Mouse (Mus musculus): ENCODE data around the gene Cdc42ep1. TPM values are rescaled to one million over a fixed set of nuclear protein-coding genes. Genes with fewer than 3 reads are reported as not detected.

Gene Cdc42ep1
- polyA plus RNA-seq, 2 experiments: 24.3 to 25.2 TPM

DNA sequence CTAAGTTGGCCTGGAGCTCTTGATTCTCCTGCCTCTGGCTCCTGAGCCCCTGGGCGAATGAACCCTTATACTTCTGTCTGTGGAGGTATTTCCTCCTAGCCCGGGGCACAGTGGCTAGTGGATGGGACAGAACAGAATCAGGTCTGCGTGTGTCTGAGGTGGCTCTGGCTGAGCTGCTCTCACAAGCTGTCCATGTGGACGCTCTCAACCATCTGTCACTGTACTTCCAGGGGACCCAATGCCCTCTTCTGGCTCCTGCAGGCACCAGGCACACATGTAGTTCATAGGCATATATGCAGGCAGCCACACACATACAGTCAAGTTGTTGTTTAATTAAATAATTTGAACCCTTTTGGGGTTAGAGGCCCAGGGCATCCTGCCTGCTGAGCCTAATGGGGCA is 16.9 kb downstream of the Cdc42ep1 start:
- 71% methylated on average over 4 of the region's 4 CpGs for WGBS
- no peak overlapping the region for H3K27ac ChIP-seq (replicated peaks; ENCODE audit: low read depth, low read length)
- no peak for DNase-seq (ENCODE audit: low spot score)
- peaks cover 9% of the 10 kb centered on the region; the same call in 1 of the 2 replicates for H3K4me1 ChIP-seq (ENCODE audit: control insufficient read depth, insufficient read depth, low read length)
- no peak for TF ChIP-seq POLR2A (IDR thresholded peaks at IDR 0.05; ENCODE audit: borderline replicate concordance, extremely low read depth, insufficient read depth, insufficient read length)
- H3K9ac ChIP-seq (ENCODE audit: low read depth, low read length, severe bottlenecking): no peak overlapping the region
- H3K4me2 ChIP-seq (replicated peaks; ENCODE audit: low read depth, low read length, severe bottlenecking): no peak overlapping the region
- H3K4me3 ChIP-seq (replicated peaks; ENCODE audit: low read length): no peak overlapping the region
- ATAC-seq (ENCODE audit: low FRiP score, low read depth): no peak
- no peaks in the 10 kb centered on the region for H3K36me3 ChIP-seq (ENCODE audit: control insufficient read depth, insufficient read depth, low read length)
- H3K27me3 ChIP-seq (ENCODE audit: control insufficient read depth, insufficient read depth, low read length): no peaks in the 10 kb centered on the region
- no peaks in the 10 kb centered on the region for H3K9me3 ChIP-seq (ENCODE audit: control insufficient read depth, low read length)

DNA sequence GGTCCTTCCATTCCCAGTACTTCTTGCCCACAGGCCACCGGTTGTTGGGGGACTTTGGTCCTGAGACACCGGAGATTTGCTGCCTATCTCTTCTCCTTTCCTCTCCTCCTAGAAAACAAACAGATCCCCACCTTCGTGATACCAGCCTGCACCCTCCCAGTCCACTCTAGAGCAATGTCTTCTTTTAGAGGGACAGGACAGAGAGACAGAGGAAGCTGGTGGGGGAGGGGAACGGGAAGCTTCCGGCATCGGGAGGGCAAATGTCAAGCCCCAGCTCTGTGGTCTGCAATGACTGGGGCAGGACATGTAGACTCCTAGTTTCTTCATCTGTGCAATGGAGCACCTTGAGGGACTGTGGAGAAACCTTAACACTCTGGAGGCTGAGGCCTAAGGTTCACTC is 17.3 kb downstream of the Cdc42ep1 start:
- DNase-seq (ENCODE audit: low spot score) (no peak), ATAC-seq (ENCODE audit: low FRiP score, low read depth) (no peak)
- 71% methylated on average over 6 of the region's 6 CpGs for WGBS
- Histone ChIP-seq H3K36me3 (ENCODE audit: control insufficient read depth, insufficient read depth, low read length) (no peaks in the 10 kb centered on the region), H3K27ac (replicated peaks; ENCODE audit: low read depth, low read length) (no peak overlapping the region), H3K9ac (ENCODE audit: low read depth, low read length, severe bottlenecking) (no peak overlapping the region), H3K4me2 (replicated peaks; ENCODE audit: low read depth, low read length, severe bottlenecking) (no peak overlapping the region), H3K4me1 (ENCODE audit: control insufficient read depth, insufficient read depth, low read length) (peaks cover 9% of the 10 kb centered on the region; the same call in 1 of the 2 replicates), H3K4me3 (replicated peaks; ENCODE audit: low read length) (no peak overlapping the region), H3K27me3 (ENCODE audit: control insufficient read depth, insufficient read depth, low read length) (no peaks in the 10 kb centered on the region), H3K9me3 (ENCODE audit: control insufficient read depth, low read length) (no peaks in the 10 kb centered on the region)
- TF ChIP-seq POLR2A (IDR thresholded peaks at IDR 0.05; ENCODE audit: borderline replicate concordance, extremely low read depth, insufficient read depth, insufficient read length): no peak

DNA sequence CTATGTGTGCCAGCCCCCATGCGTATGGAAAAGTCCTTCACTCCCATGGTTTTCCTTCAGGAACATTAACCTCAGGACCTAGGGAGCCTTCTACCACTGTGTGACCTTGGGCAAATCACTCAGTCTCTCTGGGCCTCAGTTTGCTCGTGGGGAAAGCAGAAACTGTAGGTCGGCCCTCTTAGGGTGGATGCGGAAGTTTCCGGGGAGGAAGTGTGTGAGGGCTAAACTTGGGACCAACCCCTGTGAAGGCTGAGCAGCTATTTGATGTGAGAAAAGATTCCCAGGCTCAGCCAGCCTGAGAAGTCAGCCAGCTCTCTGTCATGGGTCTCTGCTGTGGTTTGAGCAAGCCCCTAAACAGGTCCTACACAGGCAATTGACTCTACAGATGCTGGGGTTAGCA is 19.9 kb downstream of the Cdc42ep1 start:
- TF ChIP-seq POLR2A (IDR thresholded peaks at IDR 0.05; ENCODE audit: borderline replicate concordance, extremely low read depth, insufficient read depth, insufficient read length): no peak
- Histone ChIP-seq H3K4me3 (replicated peaks; ENCODE audit: low read length) (no peak overlapping the region), H3K9me3 (ENCODE audit: control insufficient read depth, low read length) (no peaks in the 10 kb centered on the region), H3K4me2 (replicated peaks; ENCODE audit: low read depth, low read length, severe bottlenecking) (no peak overlapping the region), H3K9ac (ENCODE audit: low read depth, low read length, severe bottlenecking) (no peak overlapping the region), H3K4me1 (ENCODE audit: control insufficient read depth, insufficient read depth, low read length) (peaks cover 9% of the 10 kb centered on the region; the same call in 1 of the 2 replicates), H3K27me3 (ENCODE audit: control insufficient read depth, insufficient read depth, low read length) (no peaks in the 10 kb centered on the region), H3K36me3 (ENCODE audit: control insufficient read depth, insufficient read depth, low read length) (no peaks in the 10 kb centered on the region), H3K27ac (replicated peaks; ENCODE audit: low read depth, low read length) (no peak overlapping the region)
- no peak for ATAC-seq (ENCODE audit: low FRiP score, low read depth)
- WGBS: 88% methylated on average over 5 of the region's 5 CpGs
- no peak for DNase-seq (ENCODE audit: low spot score)

DNA sequence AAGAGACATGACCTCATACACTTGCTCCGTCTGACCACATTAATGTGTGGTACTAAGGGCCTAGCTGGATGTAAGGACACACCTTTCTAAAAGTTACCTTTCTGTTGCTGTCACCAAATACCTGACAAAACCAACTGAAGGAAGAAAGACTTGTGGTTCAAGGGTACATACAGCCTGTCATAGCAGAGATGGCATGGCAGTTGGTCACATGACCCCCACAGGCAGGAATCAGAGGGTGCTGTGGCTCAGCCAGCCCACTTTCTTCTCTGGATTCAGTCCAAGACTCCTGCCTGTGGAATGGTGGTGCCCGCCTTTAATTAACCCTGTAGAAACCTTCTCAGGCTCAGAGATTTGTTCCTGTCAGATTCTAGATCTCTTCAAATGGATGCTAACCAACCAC is 20.7 kb downstream of the Cdc42ep1 start:
- WGBS: 51% methylated on average over 2 of the region's 2 CpGs

DNA sequence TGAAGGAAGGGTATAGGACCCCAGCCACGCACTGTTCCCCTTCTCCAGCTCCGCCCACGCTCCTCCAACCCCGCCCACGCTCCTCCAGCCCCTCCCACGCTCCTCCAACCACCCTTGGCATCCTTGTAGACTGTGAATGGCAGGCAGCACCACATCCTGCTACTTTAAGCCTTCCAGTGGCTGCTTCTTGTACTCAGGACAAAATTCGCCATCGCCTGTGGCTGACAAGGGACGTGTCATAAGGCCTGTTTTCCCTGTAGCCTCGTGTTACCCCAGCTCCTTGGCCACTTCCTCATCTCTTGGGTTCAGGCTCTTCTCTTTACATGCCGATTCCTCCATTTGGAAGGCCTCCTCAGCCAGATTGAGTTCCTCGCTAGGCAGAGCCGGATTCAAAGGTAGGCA is 21.4 kb downstream of the Cdc42ep1 start:
- 0 out of 2 replicates have a peak overlapping the region, but pooled peaks have one; percentile 26 for H3K27ac ChIP-seq (replicated peaks; ENCODE audit: low read depth, low read length)
- no peaks in the 10 kb centered on the region for H3K9me3 ChIP-seq (ENCODE audit: control insufficient read depth, low read length)
- no peak for TF ChIP-seq POLR2A (IDR thresholded peaks at IDR 0.05; ENCODE audit: borderline replicate concordance, extremely low read depth, insufficient read depth, insufficient read length)
- ATAC-seq (ENCODE audit: low FRiP score, low read depth) (no peak), DNase-seq (ENCODE audit: low spot score) (no peak)
- no peak overlapping the region for H3K9ac ChIP-seq (ENCODE audit: low read depth, low read length, severe bottlenecking)
- WGBS: 37% methylated on average over 12 of the region's 13 CpGs
- H3K36me3 ChIP-seq (ENCODE audit: control insufficient read depth, insufficient read depth, low read length): no peaks in the 10 kb centered on the region
- H3K4me1 ChIP-seq (ENCODE audit: control insufficient read depth, insufficient read depth, low read length): peaks cover 9% of the 10 kb centered on the region; the same call in 1 of the 2 replicates
- no peaks in the 10 kb centered on the region for H3K27me3 ChIP-seq (ENCODE audit: control insufficient read depth, insufficient read depth, low read length)
- no peak overlapping the region for H3K4me2 ChIP-seq (replicated peaks; ENCODE audit: low read depth, low read length, severe bottlenecking)
- H3K4me3 ChIP-seq (replicated peaks; ENCODE audit: low read length): no peak overlapping the region

More for the DNA sequence above, 20.7 kb downstream of the Cdc42ep1 start:
- Histone ChIP-seq H3K9me3 (ENCODE audit: control insufficient read depth, low read length) (no peaks in the 10 kb centered on the region), H3K4me3 (replicated peaks; ENCODE audit: low read length) (no peak overlapping the region), H3K4me1 (ENCODE audit: control insufficient read depth, insufficient read depth, low read length) (peaks cover 9% of the 10 kb centered on the region; the same call in 1 of the 2 replicates), H3K4me2 (replicated peaks; ENCODE audit: low read depth, low read length, severe bottlenecking) (no peak overlapping the region), H3K36me3 (ENCODE audit: control insufficient read depth, insufficient read depth, low read length) (no peaks in the 10 kb centered on the region), H3K27me3 (ENCODE audit: control insufficient read depth, insufficient read depth, low read length) (no peaks in the 10 kb centered on the region), H3K9ac (ENCODE audit: low read depth, low read length, severe bottlenecking) (no peak overlapping the region), H3K27ac (replicated peaks; ENCODE audit: low read depth, low read length) (no peak overlapping the region)
- ATAC-seq (ENCODE audit: low FRiP score, low read depth) (no peak), DNase-seq (ENCODE audit: low spot score) (no peak)
- no peak for TF ChIP-seq POLR2A (IDR thresholded peaks at IDR 0.05; ENCODE audit: borderline replicate concordance, extremely low read depth, insufficient read depth, insufficient read length)

DNA sequence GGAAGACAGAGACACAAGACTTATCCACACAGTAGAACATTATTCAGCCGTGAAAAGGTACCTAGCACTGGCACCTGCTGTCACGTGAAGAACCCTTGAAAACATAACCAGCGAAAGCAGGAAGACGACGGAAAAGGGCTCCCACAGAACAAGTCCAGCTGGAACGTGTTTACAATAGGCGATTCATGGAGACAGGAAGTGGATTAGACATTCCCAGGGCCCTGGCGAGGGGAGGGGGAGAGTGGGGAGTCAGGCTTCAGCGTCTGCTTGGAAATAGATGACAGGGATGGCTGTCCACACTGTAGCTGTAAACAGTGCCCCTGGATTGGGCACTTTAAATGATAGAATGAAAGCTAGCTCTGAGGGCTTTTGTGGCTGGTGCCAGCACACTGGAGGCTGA is 26.0 kb downstream of the Cdc42ep1 start:
- ATAC-seq (ENCODE audit: low FRiP score, low read depth): 0 out of 2 replicates have a peak, but pooled peaks have one; percentile 28

More for the DNA sequence above, 26.0 kb downstream of the Cdc42ep1 start:
- no peaks in the 10 kb centered on the region for H3K9me3 ChIP-seq (ENCODE audit: control insufficient read depth, low read length)
- no peak overlapping the region for H3K27ac ChIP-seq (replicated peaks; ENCODE audit: low read depth, low read length)
- TF ChIP-seq POLR2A (IDR thresholded peaks at IDR 0.05; ENCODE audit: borderline replicate concordance, extremely low read depth, insufficient read depth, insufficient read length): no peak
- no peaks in the 10 kb centered on the region for H3K27me3 ChIP-seq (ENCODE audit: control insufficient read depth, insufficient read depth, low read length)
- peaks cover 8% of the 10 kb centered on the region; the same call in 1 of the 2 replicates for H3K4me1 ChIP-seq (ENCODE audit: control insufficient read depth, insufficient read depth, low read length)
- no peak overlapping the region for H3K4me3 ChIP-seq (replicated peaks; ENCODE audit: low read length)
- H3K4me2 ChIP-seq (replicated peaks; ENCODE audit: low read depth, low read length, severe bottlenecking): no peak overlapping the region
- no peaks in the 10 kb centered on the region for H3K36me3 ChIP-seq (ENCODE audit: control insufficient read depth, insufficient read depth, low read length)
- 13% methylated on average over 9 of the region's 9 CpGs for WGBS
- peak; percentile 50 for DNase-seq (ENCODE audit: low spot score)
- H3K9ac ChIP-seq (ENCODE audit: low read depth, low read length, severe bottlenecking): no peak overlapping the region

Data from limb, embryonic 14.5 days (tissue).